Mouse (Mus musculus): ENCODE measurements around the gene Ifi209.
"Not testable (repeated sequence)": the region's sequence is repeated elsewhere in the genome, so short reads cannot be mapped to it uniquely, and the experiment has no call there.

The Ifi209 gene

DNA sequence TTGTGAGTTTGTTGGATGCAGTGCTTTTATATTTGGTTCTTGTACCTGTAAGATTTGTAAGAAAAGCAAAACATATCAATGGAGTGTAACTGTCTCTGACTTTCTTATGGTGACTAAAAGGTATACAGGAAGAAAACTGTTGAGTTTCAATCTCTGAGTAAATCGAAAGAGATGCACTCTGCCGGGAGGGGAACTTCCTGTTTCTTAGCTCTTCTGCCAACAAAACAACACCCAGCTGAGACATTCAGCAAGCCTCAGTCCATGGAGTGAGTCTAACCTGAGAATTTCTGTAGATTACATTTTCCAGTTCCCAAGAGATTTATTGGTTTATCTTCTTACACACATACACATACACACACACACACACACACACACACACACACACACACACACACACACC lies at the start of gene Ifi209:
Gene Ifi209 (plus strand): TSS at position 296 of the 400 bp plus-strand sequence.
- peak; percentile 65 to 75 for DNase-seq

DNA sequence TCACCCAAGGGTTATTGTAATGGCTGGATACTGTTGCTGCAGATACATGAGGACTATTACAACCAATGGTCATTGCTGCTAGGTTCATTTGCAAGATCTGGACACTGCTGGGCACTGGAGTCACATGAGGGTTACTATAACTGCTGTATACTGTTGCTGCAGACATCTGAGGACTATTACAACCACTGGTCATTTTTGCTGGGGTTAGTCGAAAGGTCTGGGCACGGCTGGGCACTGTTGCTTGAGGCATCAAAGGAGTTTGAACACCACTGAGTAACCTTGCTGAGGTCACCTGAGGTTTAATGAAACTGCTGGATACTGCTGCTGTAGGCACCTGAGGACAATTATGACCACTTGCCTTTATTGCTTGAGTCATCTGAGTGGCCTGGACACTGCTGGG lies 41.0 kb upstream of the Ifi209 start:
- DNase-seq, result not testable (repeated sequence)

DNA sequence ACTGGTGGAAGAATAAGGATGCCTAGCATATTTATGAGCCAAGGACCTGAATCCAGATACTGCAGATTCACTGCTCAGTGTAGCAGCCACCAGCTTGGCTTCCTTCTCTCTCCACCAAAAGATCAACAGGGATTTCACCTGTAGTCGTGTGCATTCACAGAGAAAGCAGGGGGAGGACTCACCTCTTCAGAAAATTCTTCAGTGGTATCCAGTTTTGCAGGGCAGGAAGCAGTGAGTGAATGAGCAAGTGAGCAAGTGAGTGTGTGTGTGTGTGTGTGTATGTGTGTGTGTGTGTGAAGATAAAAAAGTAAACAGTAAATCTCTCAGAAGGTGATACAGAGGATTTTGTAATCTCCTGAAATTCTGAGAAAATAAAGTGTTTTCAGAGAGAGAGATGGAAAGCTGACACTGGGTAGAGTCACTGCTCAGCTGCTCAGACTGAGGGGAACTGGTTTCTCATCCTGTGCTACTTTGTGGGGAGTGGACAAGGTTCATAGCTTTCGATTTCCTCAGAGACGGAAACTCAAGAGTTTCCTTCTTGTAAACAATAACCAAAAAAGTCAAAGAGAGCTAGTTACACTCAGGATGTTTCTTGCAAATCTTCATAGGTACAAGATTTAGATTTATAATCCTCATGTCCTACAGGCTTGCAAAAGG lies 31.8 kb upstream of the Ifi209 start, which contains the start of gene Ifi213:
Gene Ifi213 (minus strand): TSS at position 437 of the 657 bp plus-strand sequence.
- DNase-seq, result peak; percentile 27 to 29

DNA sequence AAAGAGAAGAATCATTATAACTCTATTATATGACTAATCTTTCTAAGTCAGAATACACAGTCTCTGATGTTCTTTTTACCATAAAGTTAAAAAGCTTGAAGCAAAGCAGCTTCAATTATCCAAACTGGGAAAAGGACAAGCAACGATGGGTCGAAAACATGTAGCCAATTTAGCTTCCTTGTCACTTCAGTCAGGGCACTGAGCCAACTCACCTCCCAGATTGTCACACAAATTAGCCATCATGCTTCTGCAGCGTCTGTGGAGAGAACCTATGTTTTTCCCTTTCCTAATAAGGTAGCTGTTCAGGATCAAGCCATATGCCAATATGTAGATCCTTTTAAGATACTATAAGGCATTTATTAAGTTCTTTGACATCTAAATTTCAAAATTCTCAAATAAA lies 20.4 kb upstream of the Ifi209 start:
- DNase-seq, result not testable (repeated sequence)

DNA sequence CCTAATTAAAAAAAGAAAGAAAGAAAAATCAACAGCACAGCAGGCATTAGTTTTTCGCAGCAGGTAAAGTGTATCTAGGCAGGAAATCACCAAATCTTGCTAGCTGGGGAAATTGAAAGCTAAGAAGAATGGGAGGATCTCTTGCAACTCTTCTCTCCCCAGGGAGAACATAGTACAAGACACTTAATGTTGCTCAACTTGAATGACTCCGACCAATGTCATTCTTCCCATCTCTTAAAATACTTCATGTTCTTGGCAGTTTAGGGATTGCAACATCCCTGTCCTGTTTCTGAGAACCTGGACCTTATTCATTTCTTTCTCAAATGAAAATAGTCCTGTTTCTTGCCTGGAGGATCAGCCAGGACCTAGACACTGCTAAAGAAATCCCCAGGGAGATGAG lies 8.5 kb upstream of the Ifi209 start:
- DNase-seq, result not testable (repeated sequence)

DNA sequence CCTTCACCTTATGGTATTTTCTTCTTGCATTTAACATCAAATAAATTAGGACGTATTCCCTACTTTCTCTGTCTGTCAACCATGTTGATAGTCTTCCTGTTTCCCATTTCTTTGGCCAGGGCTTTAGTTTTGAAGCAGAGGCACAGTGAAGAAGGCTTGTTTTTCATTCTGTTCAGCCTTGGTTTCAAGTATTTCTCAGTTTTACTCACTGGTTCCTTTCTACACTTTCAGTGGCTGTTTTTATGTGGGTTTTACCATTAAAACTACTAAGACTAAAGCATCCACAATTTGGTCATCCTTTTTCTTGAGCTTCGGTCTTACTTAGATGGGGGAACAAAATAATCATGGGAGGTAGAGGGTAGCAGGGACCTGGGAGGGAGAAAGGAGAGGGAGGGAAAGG lies 6.7 kb upstream of the Ifi209 start:
- DNase-seq, result no peak

DNA sequence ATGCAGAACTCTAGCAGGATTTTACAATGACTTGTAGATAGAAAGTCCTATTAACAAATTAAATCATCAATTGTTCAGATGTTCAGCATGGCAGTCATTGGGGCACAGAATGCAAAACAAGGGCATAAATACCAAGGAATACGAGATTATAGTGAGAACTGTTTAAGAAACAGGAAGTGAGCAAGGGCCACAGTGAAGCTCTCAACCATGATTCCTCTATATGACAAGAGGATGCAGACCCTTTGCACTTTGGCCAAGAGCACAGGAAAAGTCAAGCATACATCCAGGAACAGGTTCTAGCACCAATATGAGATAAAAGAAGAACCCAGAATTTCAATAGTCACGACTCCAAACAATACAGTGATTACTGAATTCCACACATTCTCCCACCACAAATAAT lies 4.0 kb upstream of the Ifi209 start:
- peak; percentile 55 to 67 for DNase-seq

DNA sequence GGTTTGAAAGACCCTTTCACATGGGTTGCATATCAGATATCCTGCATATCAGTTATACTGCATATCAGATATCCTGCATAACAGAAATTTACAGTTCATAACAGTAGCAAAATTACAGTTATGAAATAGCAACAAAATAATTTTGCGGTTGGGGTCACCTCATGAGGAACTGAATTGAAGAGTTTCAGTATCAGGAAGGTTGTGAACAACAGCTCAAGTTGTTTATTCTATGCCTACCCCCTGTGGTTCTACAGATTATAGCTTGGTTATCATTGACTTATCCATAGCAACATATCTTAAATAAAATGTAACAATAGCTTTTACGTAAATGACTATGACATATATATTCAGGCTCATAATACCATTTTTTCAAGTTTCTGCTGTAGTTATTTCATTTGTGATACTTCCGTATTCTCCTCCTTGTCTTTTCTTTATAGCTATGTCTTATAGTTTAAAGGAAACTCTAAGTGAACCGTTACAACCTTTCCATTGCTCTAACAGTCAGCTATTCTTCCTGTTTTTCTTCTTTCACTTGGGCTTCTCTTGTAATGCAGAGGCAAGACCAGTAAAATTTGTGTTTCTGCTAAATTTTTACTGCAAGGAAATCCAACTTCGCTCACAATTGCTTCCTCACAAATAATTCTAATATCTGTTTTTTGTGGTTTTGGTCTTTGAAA lies 3.4 kb downstream of the Ifi209 start:
- no peak for DNase-seq

DNA sequence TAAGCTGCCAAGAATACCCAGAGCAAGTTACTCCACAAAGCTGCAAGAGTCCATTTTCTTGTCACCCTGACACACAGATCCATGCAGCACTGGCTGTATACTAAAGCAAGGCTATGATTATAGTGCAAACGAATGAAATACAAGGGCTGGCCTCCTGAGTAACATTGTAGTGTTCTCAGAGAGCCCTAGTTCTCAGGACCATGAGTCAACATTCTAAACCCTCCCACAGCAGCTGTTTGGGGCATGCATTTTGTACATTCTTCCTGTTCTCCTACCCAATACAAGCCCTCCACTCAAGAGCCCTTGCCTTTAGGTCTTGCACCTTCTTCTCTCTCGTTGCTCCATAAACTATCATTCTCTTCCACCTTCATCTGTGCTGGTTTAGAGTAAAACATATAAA lies 14.7 kb downstream of the Ifi209 start:
- DNase-seq, result no peak

DNA sequence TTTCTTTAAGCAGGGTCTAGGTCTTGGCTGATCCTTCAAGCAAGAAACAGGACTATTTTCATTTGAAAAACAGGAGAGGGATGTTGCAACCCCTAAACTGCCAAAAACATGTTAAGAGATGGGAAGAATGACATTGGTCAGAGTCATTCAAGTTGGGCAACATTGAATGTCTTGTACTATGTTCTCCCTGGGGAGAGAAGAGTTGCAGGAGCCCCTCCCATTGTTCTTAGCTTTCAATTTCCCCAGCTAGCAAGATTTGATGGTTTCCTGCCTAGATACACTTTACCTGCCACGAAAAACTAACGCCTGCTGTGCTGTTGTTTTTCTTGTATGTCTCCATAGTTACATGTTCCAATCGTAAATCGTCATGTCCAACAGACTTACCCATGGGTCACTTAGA lies 27.3 kb downstream of the Ifi209 start:
- no peak for DNase-seq

DNA sequence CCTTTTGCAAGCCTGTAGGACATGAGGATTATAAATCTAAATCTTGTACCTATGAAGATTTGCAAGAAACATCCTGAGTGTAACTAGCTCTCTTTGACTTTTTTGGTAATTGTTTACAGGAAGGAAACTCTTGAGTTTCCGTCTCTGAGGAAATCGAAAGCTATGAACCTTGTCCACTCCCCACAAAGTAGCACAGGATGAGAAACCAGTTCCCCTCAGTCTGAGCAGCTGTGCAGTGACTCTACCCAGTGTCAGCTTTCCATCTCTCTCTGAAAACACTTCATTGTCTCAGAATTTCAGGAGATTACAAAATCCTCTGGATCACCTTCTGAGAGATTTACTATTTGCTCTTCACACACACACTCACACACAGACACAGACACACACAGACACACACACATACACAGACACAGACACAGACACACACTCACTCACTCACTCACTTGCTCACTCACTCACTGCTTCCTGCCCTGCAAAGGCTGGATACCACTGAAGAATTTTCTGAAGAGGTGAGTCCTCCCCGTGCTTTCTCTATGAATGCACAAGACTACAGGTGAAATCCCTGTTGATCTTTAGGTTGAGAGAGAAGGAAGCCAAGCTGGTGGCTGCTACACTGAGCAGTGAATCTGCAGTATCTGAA lies 42.9 kb downstream of the Ifi209 start, which contains the start of gene Ifi208:
Gene Ifi208 (plus strand): TSS at position 218 of the 640 bp plus-strand sequence.
- DNase-seq, result peak; percentile 30 to 40

DNA sequence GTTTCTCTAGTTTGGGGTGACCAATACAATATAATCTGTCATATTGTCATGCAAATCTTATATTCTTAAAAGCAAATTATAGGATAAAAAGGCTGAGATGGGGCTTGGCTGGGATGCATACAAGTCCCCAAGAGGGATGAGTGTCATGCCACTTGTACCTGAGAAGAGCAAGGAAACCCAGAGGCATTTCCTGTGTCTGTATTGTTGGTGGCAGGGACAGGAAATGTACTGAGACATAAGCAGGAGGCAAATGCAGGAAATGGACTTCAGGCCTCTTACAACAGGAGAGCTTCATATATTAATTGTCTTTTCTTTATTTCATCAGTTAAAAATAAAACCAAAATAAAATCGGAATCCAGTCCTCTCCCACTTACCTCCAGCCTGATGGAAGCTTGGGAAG lies 47.9 kb downstream of the Ifi209 start:
- DNase-seq, result not testable (repeated sequence)

DNA sequence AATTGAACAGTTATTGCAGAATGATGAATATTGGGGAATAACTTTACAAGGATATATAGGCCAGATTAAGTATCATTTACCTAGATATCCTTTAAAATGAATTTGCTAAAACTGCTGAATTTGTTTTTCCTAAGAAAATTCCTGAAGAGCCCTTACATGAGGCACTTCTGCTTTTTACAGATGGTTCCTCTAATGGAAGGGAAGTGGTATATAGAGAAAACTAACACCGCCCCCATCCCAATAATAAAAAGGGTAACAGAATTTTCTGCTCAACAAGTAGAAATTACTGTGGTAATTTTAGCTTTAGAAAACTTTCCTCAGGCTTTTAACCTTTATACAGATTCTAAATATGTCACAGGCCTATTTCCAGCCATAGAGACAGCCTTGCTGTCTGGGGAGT lies 63.6 kb downstream of the Ifi209 start:
- no peak for DNase-seq

Measured in B cell, adult 2 months (primary cell).